Mouse (Mus musculus): ENCODE data around the gene Sppl2b. TPM values are rescaled to one million over a fixed set of nuclear protein-coding genes. Genes with fewer than 3 reads are reported as not detected.

The Sppl2b gene
- polyA plus RNA-seq, 1 experiment = 33.4 TPM

DNA sequence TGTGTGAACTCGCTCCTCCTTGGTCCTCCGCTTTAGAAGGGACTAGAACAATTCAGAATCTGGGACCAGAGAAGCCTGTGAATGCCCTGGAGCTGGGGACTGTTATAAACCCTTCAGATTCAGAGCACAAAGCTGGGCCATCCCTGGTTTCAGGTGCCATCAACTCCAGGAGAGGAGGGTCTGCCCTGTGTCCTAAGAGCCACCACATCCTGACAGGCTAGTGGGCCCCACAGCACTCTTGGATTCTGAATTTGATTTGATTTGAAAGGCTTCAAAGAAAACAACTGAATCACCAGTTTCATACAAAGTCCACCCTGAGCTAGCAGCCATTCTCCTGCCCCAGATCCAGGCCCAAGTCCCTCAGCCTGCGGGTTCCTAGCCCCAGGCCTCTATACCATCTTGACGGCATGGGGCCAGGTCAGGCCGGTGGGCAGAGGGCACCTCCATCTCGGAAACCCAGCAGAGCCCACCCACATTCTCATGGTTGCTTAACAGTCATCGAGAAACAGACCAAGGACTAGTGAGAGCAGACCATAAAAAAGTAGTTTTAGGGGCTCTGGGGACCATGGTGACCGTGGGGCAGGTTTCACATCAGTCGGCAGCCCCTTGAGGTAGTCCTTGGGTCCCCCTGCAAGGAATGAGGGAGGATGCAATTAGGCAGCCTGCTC, 47.3 kb downstream of the Sppl2b start:
- Histone ChIP-seq H3K9me3 (no peaks in the 10 kb centered on the region), H3K4me1 (peaks cover 38% of the 10 kb centered on the region), H3K27me3 (replicated peaks) (no peaks in the 10 kb centered on the region), H3K36me3 (replicated peaks; ENCODE audit: low read length) (peaks cover 81% of the 10 kb centered on the region), H3K4me3 (replicated peaks) (peak overlapping the region; percentile 28)
- TF ChIP-seq GATA1 (IDR thresholded peaks at IDR 0.05; ENCODE audit: borderline replicate concordance, low read length) (no peak), FLI1 (IDR thresholded peaks at IDR 0.05; ENCODE audit: low read length) (no peak)

DNA sequence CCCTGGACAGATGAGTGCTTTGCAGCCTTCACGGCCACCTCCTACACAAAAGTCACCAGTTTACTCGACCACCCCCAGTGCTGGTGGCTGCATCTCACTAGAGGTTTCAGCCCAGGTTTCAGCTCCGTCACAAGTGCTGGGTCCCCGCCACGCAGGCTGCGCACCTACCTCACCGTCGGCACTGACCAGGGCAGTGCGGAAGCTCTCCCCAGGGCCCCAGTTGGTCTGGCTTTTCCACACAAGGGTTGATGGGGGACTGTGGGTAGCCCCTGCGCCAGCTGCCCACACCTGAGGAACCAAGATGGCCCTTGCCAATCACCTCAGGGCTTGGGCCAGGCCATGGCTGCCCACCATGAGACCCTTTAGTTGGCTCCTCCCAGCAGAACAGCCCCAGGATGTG, 48.2 kb downstream of the Sppl2b start:
- no peaks in the 10 kb centered on the region for H3K27me3 ChIP-seq (replicated peaks)
- no peak for TF ChIP-seq GATA1 (IDR thresholded peaks at IDR 0.05; ENCODE audit: borderline replicate concordance, low read length)
- no peak for TF ChIP-seq FLI1 (IDR thresholded peaks at IDR 0.05; ENCODE audit: low read length)
- H3K9me3 ChIP-seq = no peaks in the 10 kb centered on the region
- H3K36me3 ChIP-seq (replicated peaks; ENCODE audit: low read length) = peaks cover 81% of the 10 kb centered on the region
- H3K4me1 ChIP-seq = peaks cover 30% of the 10 kb centered on the region
- no peak overlapping the region for H3K4me3 ChIP-seq (replicated peaks)

DNA sequence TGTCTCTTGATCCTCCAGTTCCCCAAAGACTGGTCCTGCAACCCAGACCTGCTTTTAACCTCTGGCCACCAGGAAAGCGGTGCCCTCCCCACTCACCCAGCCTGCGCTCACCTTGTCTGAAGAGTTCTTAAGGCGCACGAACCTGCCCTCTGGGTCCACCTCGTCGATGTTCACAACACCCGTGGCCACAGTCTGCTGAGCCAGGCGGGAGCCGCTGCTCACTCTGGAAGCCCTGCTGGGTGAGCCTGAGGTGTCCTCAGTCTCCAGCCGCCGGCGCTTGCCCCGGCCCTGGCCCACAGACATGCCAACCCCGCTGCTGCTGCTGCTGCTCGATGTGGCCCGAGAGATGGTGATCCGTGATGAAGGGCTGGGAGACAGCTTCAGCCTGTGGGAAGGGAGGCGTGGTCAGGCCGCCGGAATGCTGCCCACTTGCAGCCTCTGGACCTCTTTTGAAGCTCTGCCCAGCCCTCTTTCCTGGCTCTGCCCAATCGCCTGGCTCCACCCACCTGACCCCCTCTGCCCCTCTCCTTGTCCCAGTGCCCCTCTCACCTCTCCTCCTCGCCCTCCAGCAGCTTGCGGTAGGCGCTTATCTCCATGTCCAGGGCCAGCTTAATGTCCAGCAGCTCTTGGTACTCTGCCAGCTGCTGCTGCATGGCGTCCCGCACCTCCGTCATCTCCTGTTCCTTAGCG, 49.1 kb downstream of the Sppl2b start:
- TF ChIP-seq GATA1 (IDR thresholded peaks at IDR 0.05; ENCODE audit: borderline replicate concordance, low read length) = no peak
- no peak for TF ChIP-seq FLI1 (IDR thresholded peaks at IDR 0.05; ENCODE audit: low read length)
- Histone ChIP-seq H3K27me3 (replicated peaks) (no peaks in the 10 kb centered on the region), H3K4me3 (replicated peaks) (no peak overlapping the region), H3K36me3 (replicated peaks; ENCODE audit: low read length) (peaks cover 81% of the 10 kb centered on the region), H3K4me1 (peaks cover 21% of the 10 kb centered on the region), H3K9me3 (no peaks in the 10 kb centered on the region)

DNA sequence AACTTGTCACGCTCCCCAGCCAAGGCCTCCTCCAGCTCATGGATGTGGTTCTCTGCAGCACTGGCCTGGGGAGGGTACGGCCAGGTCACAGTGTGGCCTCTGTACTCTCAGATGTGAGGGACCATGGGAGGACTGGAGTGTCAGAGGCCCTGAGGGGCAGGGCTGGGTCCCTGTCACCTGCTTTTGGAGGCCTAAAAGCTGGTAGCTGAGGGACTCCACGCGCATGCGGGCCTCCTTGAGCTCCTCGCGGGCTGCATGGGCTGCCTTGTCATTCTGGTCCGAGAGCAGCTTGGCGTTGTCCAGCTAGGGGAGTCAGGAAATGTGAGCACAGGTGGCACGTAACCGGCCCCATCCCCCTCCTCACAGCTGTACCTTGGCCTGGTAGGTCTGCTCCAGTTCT, 49.6 kb downstream of the Sppl2b start:
- Histone ChIP-seq H3K9me3 (no peaks in the 10 kb centered on the region), H3K27me3 (replicated peaks) (no peaks in the 10 kb centered on the region), H3K4me1 (peaks cover 16% of the 10 kb centered on the region), H3K36me3 (replicated peaks; ENCODE audit: low read length) (peaks cover 81% of the 10 kb centered on the region), H3K4me3 (replicated peaks) (no peak overlapping the region)
- TF ChIP-seq FLI1 (IDR thresholded peaks at IDR 0.05; ENCODE audit: low read length) (no peak), GATA1 (IDR thresholded peaks at IDR 0.05; ENCODE audit: borderline replicate concordance, low read length) (no peak)

DNA sequence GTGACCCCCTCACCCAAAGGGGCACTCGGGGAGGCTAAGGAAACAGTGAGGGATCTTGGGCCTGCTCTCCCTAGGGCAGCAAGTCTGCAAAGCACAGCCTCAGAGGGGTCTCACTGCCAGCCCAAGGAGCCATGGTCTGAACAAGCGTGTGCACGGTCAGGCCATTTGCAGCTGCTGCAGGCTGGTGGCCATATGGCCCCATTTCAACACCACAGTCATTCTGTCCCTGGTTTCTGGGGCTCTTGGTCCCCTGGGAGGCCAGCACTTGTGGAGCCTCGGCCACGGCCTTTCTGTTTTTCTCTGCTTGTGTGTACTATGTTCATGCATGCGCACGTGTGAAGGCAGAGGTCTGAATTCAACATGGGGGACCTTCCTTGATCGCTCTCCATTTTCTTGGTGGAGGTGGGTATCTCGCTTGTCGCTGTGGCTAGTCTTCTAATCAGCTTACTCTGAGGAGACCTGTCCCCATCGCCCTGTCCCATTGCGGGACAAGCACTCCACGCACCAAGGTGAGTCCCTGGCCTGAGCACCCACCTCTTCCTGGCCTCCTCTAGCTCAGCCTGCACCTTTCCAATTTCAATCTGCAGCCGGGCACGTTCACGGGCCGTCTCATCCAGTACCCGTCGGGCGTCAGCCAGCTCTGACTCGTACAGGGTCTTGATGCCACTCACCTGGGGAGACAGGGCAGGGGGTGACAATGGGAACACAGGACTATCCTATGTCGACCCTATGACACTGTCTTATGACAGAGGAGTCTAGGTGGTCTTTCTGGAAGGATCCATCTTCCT, 54.5 kb downstream of the Sppl2b start:
- peaks cover 92% of the 10 kb centered on the region for H3K36me3 ChIP-seq (replicated peaks; ENCODE audit: low read length)
- H3K4me1 ChIP-seq = peaks cover 30% of the 10 kb centered on the region
- no peaks in the 10 kb centered on the region for H3K27me3 ChIP-seq (replicated peaks)
- H3K4me3 ChIP-seq (replicated peaks) = no peak overlapping the region
- no peaks in the 10 kb centered on the region for H3K9me3 ChIP-seq
- TF ChIP-seq FLI1 (IDR thresholded peaks at IDR 0.05; ENCODE audit: low read length) (no peak), GATA1 (IDR thresholded peaks at IDR 0.05; ENCODE audit: borderline replicate concordance, low read length) (no peak)

DNA sequence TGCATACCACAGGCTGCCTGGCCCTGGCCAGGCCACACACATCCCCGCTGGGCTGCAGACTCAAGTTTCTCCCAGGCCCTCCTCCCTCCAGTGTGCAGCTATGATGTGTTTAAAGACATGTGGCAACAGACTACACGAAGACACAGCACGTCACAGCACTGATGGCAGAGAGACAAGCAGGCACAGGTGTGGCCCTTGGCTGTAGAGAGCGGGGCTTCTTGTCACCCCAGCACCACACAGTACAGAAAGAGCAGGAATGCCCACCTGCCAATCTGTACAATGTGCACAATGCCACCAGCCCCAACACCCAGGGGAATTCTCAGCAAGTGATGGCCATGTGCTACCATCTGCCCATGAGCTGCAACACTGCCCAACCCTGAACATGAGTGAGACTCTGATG, 56.3 kb downstream of the Sppl2b start:
- TF ChIP-seq GATA1 (IDR thresholded peaks at IDR 0.05; ENCODE audit: borderline replicate concordance, low read length) = no peak
- TF ChIP-seq FLI1 (IDR thresholded peaks at IDR 0.05; ENCODE audit: low read length) = no peak
- H3K4me1 ChIP-seq = peaks cover 48% of the 10 kb centered on the region
- H3K4me3 ChIP-seq (replicated peaks) = no peak overlapping the region
- H3K36me3 ChIP-seq (replicated peaks; ENCODE audit: low read length) = peaks cover 77% of the 10 kb centered on the region
- H3K9me3 ChIP-seq = no peaks in the 10 kb centered on the region
- H3K27me3 ChIP-seq (replicated peaks) = no peaks in the 10 kb centered on the region

DNA sequence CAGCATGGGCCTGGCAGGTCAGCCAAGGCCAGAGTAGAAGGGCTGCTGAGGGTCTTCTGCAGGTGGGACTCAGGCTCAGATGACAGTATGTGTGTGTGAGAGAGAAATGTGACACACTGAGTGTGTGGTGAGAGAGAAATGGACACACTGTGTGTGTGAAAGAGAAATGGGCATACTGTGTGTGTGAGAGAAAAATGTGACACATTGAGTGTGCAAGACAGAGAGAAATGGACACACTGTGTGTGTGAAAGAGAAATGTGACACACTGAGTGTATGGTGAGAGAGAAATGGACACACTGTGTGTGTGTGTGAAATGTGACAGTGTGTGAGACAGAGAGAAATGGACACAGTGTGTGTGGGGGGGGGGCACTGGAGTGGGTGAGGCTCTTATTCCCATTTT, 56.8 kb downstream of the Sppl2b start:
- Histone ChIP-seq H3K4me1 (peaks cover 52% of the 10 kb centered on the region), H3K4me3 (replicated peaks) (no peak overlapping the region), H3K27me3 (replicated peaks) (no peaks in the 10 kb centered on the region), H3K36me3 (replicated peaks; ENCODE audit: low read length) (peaks cover 75% of the 10 kb centered on the region), H3K9me3 (no peaks in the 10 kb centered on the region)
- TF ChIP-seq GATA1 (IDR thresholded peaks at IDR 0.05; ENCODE audit: borderline replicate concordance, low read length) (no peak), FLI1 (IDR thresholded peaks at IDR 0.05; ENCODE audit: low read length) (no peak)

DNA sequence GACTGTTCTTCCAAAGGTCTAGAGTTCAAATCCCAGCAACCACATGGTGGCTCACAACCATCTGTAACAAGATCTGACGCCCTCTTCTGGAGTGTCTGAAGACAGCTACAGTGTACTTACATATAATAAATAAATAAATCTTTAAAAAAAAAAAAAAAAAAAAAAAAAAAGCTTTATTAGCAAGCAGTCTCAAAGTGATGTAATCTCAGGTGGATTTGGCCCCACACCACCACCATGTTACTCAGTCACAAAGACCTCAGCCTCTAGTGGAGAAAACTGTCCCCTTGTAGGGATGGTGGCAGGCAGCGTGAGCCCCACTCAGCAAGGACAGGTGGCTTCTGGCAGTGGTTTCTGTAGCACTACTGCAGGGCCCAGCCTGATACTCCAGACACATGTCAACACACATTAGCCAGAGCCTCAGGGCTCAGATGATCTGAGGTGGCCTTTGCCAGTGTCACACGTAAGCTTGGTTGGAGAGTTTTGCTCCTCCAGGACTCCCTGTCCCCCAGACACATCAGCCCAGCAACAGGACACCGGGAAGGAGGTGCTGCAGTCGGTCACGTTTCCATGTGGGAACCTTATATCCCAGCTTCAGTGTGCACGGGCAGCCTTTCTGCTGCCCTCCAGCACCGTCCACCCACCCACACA, 58.4 kb downstream of the Sppl2b start:
- H3K36me3 ChIP-seq (replicated peaks; ENCODE audit: low read length) = peaks cover 59% of the 10 kb centered on the region
- TF ChIP-seq FLI1 (IDR thresholded peaks at IDR 0.05; ENCODE audit: low read length) = no peak
- no peak for TF ChIP-seq GATA1 (IDR thresholded peaks at IDR 0.05; ENCODE audit: borderline replicate concordance, low read length)
- H3K4me1 ChIP-seq = peaks cover 65% of the 10 kb centered on the region
- no peaks in the 10 kb centered on the region for H3K27me3 ChIP-seq (replicated peaks)
- H3K4me3 ChIP-seq (replicated peaks) = no peak overlapping the region
- H3K9me3 ChIP-seq = no peaks in the 10 kb centered on the region

DNA sequence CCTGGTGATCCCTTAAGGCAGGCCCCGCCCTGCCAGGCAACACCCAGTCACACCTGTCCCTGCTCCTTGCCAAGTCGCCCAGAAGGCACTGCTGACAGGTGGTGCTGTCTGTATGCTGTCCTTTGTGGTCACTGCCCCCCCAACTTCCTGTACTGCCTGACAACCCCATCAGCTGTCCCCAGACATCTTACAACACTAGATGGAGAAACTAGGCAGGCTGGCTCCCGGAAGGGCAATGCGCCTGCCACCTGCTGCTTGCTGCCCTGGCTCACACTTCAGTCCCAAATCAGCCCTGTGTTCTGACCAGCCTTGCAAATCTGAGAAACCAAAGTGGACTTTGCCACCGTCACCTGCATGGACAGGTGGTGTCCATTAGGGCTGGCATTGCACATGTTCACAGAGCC, 59.2 kb downstream of the Sppl2b start:
- TF ChIP-seq FLI1 (IDR thresholded peaks at IDR 0.05; ENCODE audit: low read length) = no peak
- TF ChIP-seq GATA1 (IDR thresholded peaks at IDR 0.05; ENCODE audit: borderline replicate concordance, low read length) = no peak
- H3K4me3 ChIP-seq (replicated peaks) = no peak overlapping the region
- peaks cover 72% of the 10 kb centered on the region for H3K4me1 ChIP-seq
- peaks cover 2% of the 10 kb centered on the region for H3K27me3 ChIP-seq (replicated peaks)
- no peaks in the 10 kb centered on the region for H3K9me3 ChIP-seq
- H3K36me3 ChIP-seq (replicated peaks; ENCODE audit: low read length) = peaks cover 52% of the 10 kb centered on the region
